Mouse (Mus musculus) kidney, postnatal 25 days (tissue): ENCODE results near the gene Mymx.
A peak's percentile ranks its signal among the peaks of the same experiment; 100 is the strongest.

Source experiments
- DNase-seq, 2 experiments: peaks; one replicate each; pipeline ENCODE4 v3.0.0; 2021; ENCODE audit warnings: mixed read lengths in 2 of 2

Gene Mymx

GRCm38 (mm10) chr17:45589844-45590243, 12.1 kb downstream of the Mymx start:
- DNase-seq: no peak

GRCm38 (mm10) chr17:45589236-45589635, 12.7 kb downstream of the Mymx start:
- DNase-seq: no peak

DNA sequence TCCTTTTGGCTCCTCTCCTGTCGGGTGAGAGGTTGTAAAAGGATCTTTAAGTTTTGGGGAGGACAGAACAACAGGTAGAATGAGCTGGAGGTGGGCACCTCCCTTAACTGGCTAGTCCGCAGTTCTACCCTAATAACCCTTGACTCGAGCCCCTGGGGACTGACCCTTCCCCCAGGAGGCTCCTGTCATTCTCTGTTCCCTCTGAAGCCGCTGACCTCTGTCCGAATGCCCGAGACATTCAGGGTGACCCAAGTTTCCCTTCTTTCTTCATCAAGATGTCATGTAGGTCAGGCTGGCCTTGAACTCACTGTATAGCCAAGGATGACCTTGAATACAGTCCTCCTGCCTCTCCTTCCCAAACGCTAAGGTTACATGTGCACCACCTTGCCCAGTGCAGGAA, 13.5 kb downstream of the Mymx start:
- no peak for DNase-seq

DNA sequence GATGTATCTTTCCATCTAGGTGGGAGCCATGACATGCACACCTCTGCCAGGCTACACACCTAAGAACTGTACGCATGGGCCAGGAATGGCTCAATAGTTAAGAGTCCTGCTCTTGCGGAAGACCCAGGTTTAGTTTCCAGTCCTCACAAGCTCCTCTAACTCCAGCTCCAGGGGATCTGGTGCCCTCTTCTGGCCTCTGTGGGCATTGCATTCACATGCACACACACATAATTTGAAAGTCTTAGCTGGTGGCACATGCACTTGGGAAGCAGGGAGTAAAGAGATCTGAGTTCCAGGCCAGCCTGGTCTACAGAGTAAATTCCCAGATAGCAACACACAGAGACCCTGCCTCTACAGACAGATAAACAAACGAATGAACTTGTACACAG, 15.5 kb downstream of the Mymx start:
- DNase-seq: peak in 1 of 2 experiments; percentile 36

DNA sequence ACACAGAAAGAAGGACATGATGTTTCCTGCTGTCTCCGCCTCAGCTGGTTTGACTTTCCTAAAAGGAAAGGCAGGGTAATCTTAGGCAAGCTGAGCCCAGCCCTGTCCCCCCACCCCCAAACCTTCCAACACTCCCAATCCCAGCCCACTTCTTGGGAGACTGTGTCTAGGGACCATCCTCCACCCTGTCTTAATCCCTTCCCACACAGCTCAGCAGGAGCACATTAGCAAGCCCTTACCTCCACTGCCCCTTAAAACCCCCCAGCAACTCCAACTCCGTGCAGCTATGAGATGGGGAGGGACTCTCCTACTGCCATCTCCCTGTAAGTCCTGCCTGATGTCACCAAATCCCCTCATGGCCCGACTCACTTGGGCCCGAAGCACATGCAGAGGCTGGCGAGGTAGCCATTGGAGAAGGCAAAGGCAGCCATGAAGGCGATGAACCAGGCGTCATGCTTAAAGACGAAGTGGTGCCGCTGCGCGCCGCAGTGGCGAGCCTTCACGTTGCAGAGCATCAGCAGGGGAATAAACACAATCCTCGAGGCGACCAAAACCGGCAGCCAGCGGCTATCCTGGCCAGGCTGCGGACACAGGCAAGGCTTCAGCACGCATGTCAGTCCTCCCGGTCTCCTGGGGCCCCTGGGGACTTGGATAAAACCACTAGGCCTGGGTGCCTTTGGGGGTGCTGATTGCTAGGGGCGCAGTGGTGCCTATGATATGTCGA, 16.0 kb downstream of the Mymx start:
- no peak for DNase-seq

DNA sequence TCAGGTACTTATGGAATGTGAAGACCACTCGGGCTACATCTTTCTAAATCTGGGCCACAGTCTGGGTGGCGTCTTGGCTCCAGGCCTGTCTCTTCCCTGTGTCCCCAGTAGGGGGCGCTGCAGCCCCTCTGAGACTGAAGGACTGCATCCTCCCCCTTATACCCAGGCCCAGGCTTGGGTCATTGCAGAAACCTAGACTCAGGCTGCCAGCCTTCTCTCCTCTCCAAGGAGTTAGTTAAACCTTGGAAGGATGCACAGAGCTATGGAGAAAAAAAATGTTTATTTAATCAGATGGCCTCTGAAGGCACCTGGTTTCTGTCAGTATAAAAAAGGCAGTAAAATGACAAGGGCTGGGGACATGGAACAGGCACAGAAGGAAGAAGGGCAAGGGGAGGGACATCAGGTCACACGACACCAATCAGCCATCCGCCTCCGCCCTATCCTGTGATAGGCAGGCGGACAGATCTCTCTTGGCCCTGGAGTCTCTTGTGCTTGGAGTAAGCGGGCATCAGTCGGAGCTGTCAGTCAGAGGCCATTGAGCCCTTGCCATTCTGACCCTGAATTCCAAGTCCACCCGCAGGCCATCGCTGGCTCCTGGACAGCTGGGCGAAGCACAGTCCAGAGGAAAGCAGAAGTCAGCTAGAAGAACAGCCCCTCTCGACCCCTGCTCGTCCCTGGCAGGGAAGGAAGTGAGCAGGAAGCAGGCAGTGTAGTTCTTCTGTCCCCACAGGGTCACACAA, 16.8 kb downstream of the Mymx start:
- DNase-seq: peak; percentile 76 to 88

- peak; percentile 90 to 94 for DNase-seq
Observed at GRCm38 (mm10) chr17:45584096-45584896, 17.6 kb downstream of the Mymx start.

DNA sequence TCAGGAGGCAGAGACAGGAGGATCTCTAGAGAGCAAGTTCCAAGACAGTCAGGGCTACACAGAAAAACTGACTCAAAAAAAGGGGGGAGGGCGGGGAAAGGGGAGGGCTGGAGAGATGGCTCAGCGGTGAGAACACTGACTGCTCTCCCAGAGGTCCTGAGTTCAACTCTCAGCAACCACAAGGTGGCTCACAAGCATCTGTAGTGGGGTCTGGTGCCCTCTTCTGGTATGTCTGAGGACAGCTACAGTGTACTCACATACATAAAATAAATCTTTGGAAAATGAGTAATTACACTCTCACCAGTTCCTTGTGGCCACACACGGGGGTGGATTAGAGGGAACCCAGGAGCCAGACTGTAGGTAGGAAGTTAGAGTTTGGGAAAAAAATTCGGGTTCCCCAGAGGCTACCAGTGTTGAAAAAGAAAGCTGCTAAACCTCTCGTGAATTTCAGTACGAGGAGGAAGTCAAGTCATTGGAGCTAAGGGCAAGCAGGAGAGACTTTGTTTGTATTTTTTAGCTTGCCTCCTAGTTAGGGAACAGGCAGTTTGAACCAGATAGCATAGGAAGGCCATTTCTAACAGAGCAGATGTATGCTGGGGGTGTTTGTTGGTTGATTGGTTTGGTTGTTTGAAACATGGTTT, 19.1 kb downstream of the Mymx start:
- DNase-seq: peak in 1 of 2 experiments; percentile 55

- DNase-seq: no peak
Observed at GRCm38 (mm10) chr17:45582188-45582587, 19.7 kb downstream of the Mymx start.

DNA sequence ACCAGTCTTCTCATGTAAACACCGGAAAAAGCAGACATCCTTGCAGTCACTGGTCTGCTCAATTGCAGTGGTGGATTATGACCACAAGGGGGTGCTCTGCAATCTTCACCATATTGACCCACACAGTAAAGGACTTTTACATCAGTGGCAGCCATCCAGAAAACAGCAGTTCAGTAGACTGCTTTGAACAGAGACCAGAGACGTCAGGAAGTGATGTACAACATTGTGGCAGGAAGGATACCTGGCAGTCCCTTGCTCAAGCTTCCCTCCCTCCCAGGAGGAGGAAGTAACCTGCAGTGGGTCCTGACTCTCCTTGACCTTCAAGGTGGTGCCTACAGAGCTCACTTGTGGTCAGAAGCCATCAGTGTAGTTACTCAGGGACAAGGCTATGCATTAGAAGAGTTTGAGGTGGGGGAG, 20.3 kb downstream of the Mymx start:
- peak; percentile 73 to 78 for DNase-seq

GRCm38 (mm10) chr17:45580958-45581477, 20.9 kb downstream of the Mymx start:
- peak; percentile 60 to 77 for DNase-seq

- DNase-seq: peak; percentile 63 to 87
Observed at GRCm38 (mm10) chr17:45579554-45579953, 22.3 kb downstream of the Mymx start.

- no peak for DNase-seq
Observed at GRCm38 (mm10) chr17:45578843-45579242, 23.1 kb downstream of the Mymx start.

GRCm38 (mm10) chr17:45578242-45578641, 23.7 kb downstream of the Mymx start:
- DNase-seq: peak; percentile 35 to 57

- no peak for DNase-seq
Observed at GRCm38 (mm10) chr17:45575123-45575897, 26.6 kb downstream of the Mymx start.

DNA sequence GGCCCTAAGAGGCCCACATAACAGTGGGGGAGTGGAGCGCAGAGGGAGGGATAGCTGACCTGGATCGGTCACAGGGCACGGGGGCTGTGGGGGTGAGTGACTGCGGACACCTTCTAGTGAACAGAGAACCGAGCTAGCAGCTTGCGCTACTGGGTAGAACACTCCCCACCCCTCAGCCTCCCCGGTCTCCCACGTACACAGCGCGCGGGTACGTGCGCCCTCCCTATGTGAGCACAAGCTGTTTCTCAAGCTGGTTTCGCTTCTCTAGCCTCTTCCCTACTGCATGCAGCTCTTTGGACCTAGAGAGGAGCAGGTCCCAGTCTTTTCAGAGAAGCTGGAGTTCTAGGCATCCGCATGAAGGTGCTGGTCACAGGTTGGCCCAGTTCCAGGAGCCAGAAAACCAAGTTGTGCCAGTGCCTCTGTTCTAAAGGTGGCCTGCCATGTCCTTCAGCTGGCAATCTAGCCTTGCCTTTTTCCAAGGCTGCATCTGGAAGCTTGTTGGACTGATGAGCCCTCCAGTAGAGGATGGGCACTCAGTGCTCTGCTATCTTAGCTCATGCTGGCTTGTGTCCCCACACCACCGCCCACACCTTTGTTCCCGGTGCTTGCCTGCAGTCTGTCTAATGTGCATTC, 27.7 kb downstream of the Mymx start:
- peak; percentile 74 to 81 for DNase-seq

GRCm38 (mm10) chr17:45573780-45574123, 28.1 kb downstream of the Mymx start:
- peak; percentile 99 for DNase-seq

- peak; percentile 99 for DNase-seq
Observed at GRCm38 (mm10) chr17:45573087-45573779, 28.7 kb downstream of the Mymx start, which contains the start of gene Hsp90ab1. Hsp90ab1 (minus strand) TSS chr17:45573271.

DNA sequence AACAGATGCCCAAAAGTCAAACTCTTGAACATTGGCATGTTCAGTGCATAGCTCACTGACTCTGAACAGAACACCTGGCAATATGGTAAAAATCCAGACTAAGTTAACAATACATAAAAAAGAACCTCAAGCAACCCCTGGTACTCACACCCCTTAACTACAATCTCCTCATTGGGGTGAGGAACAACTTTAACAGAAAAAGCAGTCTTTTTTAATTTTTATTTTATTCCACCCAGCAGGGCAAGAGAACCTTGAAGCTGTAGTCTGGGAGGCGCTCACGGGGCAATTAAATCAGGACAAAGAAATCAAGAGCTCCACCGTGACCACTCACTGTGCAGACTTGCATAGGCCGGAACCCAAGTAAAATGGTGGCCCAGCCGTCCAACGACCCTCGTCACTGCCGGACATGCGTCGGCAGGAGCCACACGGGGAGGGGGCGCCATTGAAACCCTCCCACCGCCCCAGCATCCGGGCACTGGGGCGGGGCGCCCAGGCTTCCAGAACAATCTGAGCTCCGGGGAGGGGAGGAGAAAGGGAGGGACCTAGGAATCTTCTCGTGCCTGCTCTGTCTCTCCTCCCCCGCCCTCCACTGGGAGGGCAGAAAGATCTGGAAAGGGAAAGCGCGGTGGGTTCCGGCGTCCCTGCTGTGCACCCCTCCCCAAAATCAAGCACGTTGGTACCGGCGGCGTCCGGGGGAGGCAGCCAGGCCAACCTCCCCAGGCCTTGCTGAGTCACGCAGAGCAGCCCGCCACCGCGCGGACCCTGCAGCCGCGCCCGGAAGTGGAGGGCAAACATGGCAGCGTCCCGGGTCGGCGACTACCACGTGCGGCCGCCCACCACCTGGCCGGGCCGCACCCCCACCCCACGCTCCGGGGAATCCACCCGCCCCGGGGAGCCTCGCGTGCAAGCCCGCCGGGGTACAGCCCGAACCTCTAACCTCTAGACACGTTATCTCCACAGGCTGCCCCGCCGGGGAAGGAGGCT, 29.5 kb downstream of the Mymx start:
- peak; percentile 81 to 90 for DNase-seq
